Mouse (Mus musculus) forebrain, embryonic 13.5 days (tissue): ENCODE measurements around the gene Olfr455. TPM values are rescaled to one million over a fixed set of nuclear protein-coding genes. Genes with fewer than 3 reads are reported as not detected.

Experiments
- polyA plus RNA-seq: library from polyadenylated mRNA; unstranded; fragments of >200 nt; fragmentation: Nextera tagmentation; extraction: Ambion mirVana; gene quantifications from 2 replicates; pipeline ENCODE4 v1.2.1, GENCODE M21; 2015

Olfr455 gene
- polyA plus RNA-seq, 1 experiment from 2014 or later, result not detected

Other genes starting within 250 kb of the Olfr455 start
- gene Fam131b, start 222.9 kb downstream of the Olfr455 start, polyA plus RNA-seq, result 4.0 and 4.4 TPM in 2 replicates
- 39.8 and 41.1 TPM in 2 replicates for gene Zyx, start 198.0 kb downstream of the Olfr455 start, polyA plus RNA-seq
- gene Epha1, start 174.3 kb downstream of the Olfr455 start, polyA plus RNA-seq, result 0.23 and 0.28 TPM in 2 replicates
- not detected in 2 replicates for gene Tas2r143, start 147.3 kb downstream of the Olfr455 start, polyA plus RNA-seq
- not detected in 2 replicates for gene Tas2r135, start 142.2 kb downstream of the Olfr455 start, polyA plus RNA-seq
- not detected in 2 replicates for gene Tas2r126, start 113.1 kb downstream of the Olfr455 start, polyA plus RNA-seq
- gene Olfr458, start 82.4 kb downstream of the Olfr455 start, polyA plus RNA-seq, result not detected in 2 replicates
- not detected in 2 replicates for gene Olfr457, start 71.3 kb downstream of the Olfr455 start, polyA plus RNA-seq
- not detected in 2 replicates for gene Olfr456, start 60.4 kb downstream of the Olfr455 start, polyA plus RNA-seq
- gene Tcaf3, start 50.1 kb upstream of the Olfr455 start, polyA plus RNA-seq, result 0.06 TPM in 1 of 2 replicates, not detected in the other
- 1.4 and 1.9 TPM in 2 replicates for gene Tcaf2, start 97.7 kb upstream of the Olfr455 start, polyA plus RNA-seq
- gene Tcaf1, start 162.5 kb upstream of the Olfr455 start, polyA plus RNA-seq, result 191 and 198 TPM in 2 replicates
- gene Olfr453, start 191.8 kb upstream of the Olfr455 start, polyA plus RNA-seq, result not detected in 2 replicates
- not detected in 2 replicates for gene Olfr38, start 208.8 kb upstream of the Olfr455 start, polyA plus RNA-seq
- not detected in 2 replicates for gene Olfr452, start 237.5 kb upstream of the Olfr455 start, polyA plus RNA-seq